Mouse (Mus musculus) frontal cortex, postnatal 25 days (tissue): Measurements from ENCODE around the gene Rbms1.
"Not testable (repeated sequence)": the region's sequence is repeated elsewhere in the genome, so short reads cannot be mapped to it uniquely, and the experiment has no call there.

ENCODE experiments used
- DNase-seq, 2 experiments: peaks; one replicate each; pipeline ENCODE4 v3.0.0; 2022; ENCODE audit warnings: low spot score in 2 of 2

The Rbms1 gene

DNA sequence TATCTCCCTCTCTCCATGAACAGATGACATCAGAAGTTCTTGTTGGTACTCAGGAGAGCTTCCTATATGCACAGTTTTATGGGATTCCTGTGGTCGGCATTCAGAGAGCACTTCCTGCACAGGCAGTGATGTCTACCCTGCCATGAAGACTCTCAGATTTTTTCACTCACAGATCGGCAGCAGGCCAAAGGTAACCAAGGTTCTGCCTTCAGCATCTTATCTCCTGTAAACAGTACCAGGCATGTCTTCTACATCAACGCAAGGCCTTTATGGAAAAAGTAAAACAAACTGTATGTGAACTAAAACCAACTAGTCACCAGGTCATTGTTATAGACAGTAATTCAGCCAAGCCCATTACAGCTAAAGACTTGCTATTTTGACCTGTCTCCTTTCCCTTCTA is 115.0 kb downstream of the Rbms1 start:
- no peak for DNase-seq

DNA sequence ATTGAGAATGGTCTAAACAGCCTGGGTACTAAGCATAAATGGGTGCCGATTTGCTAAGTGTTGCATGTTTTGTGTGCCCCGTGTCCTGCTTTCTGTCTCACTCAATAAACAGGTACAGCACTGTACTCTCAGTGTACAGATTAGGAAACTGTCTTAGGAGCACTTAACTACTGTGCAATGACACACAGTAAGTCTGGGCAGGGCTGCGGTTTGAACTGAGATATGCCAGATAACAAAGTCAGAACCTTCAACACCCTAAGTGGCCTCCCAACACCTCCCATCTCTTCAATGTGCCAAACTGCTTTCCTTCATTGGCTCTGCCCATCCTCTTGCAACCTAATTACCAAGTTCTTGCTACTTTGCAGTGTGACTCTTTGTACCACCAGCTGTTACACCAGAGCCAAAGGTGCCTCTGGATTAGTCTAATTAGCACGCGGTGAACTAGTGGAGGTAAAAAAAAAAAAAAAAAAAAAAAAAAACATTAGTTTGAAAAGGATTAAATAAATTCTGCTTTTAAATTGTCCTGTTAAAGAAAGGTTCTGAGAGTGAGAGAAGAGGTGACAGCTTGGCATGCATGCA is 117.6 kb downstream of the Rbms1 start:
- no peak for DNase-seq

DNA sequence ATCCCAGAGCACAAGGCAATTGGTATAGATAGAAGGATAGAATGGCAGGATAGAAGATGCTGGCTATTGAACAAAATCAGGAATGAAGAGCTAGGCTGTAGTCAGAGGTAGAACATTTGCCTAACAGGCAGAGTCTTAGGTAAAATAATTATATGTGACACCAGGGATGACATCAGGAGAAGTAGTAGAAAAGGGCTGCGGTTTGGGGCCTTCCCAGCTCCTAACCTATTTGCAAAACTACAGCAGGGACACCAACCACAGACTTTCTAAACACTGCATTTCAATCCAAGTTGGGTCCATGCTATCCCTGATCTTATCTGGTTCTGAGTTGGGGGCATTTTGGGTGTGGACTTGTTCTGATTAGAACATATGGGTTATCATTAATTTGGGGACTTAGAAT is 118.7 kb downstream of the Rbms1 start:
- no peak for DNase-seq

DNA sequence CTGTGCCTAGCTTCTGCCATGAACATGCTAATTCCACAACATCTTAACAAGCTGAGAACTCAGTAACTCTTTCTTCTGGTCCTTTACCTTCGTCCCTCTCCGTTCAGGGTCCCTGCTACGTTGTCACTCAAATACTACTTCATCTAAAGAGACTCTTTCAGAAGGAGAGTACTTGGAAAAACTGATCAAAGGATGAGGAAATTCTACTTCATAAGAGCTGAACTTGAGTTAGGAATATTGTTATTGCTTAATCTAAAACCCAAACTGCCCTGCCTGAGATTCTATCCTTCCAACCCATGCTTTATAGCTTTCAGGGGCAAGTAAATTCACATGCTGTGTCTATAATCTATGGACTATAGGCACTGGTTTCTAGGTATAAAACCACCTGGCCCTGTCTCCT is 119.4 kb downstream of the Rbms1 start:
- DNase-seq = no peak

DNA sequence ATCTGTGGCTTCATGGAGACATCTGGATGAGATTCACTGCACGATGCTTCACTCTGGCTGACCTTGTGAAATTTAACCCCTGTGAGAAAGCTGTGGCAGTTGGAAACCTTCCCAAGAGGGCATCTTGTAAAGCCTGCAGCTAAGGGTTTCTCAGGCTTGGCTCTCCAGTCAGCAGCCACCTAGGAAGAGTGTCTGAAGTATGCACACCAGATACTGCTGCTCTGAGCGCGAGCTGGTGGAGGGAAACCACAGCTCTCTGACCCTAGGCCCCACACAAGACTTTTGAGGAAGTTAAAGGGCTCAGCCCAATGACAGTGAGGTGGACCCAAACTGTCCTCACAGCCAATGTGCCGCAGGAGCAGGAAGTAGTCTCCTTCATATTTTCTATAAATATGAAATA is 120.0 kb downstream of the Rbms1 start:
- DNase-seq = no peak

DNA sequence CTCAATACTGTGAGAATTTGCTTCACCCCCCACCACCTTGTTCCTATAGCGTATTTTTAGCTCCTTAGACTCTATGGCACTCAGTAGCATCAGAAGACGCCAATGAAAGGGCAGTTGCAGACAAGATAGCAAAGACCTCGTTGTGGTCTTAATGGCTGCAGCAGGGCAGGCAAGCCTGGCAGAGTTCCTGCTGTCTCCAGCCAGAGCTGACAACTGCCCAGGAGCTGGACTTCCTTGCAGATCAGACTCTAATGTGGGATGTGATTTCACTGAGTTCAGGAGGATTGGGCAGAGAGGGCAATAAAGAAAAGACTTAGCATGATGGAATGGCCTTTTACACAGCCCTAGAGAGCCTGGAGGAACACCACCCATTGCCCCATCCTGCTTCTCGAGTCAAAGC is 122.1 kb downstream of the Rbms1 start:
- DNase-seq = no peak

DNA sequence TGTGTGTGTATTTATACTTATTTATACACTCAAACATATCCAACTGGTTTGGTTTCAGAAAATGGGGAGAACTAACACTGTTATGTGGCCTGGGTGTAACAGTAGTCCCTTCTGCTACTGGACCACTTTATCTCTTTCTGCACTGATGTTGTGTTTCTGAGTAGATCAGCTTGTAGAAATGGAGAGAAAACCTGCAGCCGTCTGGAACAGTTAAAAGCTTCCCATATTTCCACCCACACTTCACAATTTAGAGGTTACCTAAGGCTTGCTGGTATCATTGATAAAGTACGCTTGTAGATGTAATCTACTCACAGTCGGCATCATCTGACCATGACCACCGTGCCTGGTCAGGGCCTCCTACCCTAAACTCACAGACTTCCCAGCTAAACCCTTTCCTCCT is 123.5 kb downstream of the Rbms1 start:
- no peak for DNase-seq

DNA sequence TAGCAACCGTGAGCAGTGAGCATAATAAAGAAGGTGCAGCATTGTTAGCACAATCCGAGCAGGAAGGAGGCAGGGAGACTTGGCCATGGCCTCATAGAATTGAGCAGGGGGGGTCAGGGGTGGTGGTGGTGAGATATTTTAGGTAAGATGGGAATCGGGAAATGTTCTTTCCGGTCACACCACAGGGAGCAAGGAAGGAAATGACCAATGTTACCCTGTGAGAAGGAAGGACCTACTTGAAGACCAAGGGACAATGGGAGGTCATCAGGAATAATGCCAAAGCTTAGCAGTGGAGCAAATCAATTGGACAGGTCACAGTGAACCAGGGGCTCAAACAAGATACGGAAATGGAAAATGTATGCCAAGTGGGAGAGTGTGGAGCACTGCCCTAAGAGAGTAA is 124.1 kb downstream of the Rbms1 start:
- no peak for DNase-seq

DNA sequence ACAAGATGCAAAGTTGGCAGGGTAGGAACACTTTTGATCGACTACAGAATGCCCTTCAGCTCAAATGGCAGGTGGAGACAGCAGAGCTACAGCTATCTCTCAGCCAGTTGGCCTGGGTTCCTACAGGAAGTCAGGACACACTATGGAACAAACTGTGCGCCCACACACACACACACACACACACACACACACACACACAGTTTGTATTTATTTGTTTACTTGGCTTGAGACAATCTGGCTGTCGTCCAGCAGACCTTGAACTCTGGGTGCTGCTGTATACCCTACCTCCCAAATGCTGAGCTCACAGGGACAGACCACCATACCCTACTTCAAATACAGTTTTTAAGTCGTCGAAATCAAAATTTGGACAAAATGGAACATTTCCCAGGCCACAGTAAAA is 125.4 kb downstream of the Rbms1 start:
- DNase-seq = no peak

DNA sequence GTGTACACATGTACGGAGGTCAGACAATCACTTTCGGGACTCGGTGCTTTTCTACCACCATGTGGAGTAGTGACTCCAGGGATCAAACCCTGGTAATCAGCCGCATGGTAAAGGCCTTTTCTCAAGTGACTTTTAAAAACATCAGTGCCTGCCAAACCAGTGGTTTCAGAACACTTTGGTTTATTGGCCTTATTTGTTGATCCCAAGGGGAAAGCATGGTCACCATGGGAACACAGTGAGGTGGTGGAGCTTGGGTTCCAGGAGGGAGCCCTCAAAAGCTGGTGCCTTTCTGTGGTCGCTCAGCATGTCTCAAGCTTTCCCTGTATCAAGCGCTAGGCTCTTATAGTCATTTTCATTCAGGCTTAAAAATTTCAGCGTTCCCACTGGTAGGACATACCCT is 126.8 kb downstream of the Rbms1 start:
- DNase-seq = no peak

DNA sequence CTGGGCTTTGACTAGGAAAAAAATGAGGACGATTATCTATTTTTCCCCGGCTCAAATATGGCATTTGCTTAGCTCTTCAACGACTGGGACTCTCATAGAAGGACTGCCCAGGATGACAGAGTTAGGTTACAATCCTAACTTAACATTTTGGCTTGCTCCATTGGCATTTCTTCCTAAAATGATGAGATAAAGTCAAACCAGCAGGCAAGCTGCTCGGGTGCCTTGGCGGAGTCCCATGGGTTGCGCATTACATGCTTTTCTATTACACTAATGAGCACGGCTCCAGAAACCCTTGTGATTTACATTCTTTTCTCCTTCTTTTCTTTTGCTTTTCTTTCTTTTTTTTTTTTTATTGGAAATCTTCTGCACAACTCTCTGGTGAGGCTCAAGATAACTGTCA is 128.7 kb downstream of the Rbms1 start:
- no peak for DNase-seq

DNA sequence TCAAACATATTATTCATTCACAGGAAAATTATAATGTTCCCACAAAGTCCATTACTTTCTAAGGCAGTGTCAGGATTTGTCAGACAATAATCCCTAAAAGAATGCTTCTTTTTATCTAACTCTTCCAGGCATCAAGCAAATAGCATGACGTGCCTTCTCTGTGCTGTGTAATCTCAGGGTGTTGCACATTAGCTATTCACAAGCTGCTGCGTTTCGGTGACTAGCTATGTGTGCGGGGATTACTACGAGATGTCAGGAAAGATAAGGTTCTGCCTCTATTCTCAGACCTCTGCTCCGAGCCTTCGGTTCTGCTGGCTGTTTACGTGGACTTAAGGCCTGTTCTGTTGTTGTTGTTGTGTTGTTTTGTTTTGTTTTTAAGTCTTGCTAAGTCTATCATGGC is 130.7 kb downstream of the Rbms1 start:
- no peak for DNase-seq

DNA sequence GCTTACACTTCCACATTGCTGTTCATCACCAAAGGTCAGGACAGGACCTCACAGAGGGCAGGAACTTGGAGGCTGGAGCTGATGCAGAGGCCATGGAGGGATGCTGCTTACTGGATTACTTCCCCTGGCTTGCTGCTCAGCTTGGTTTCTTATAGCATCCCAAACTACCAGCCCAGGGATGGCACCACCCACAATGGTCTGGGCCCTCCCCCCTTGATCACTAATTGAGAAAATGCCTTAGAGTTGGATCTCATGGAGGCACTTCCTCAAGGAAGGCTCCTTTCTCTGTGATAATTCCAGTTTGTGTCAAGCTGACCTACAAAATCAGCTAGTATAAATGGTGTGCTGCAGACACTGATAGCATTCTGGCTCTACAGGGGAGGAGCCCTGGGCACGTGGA is 132.5 kb downstream of the Rbms1 start:
- DNase-seq = not testable (repeated sequence)

DNA sequence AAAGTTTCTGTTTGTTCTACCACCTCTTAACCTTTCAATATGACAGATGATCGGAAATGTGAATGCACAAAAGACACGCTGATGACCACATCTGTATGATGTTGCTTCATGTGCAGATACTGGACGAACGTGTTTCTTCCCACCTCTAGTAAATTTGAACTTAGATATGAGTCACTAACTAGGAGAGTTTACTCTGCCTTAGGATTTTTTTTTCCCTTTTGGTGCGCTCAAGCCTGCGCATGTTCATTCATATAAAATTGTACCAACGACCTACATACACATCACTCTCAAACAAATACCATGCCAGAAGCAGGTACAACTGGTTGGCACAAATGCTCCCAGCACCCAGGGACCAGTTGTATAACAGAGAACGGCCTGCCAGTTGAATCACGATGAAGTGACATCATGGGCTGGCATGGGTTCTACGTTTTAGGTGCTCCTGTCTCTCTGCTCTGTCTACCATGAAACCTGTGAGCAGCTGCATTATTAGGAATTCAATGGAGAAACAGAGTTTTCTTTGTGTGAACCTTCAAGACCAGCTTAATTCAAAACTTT is 134.0 kb downstream of the Rbms1 start:
- no peak for DNase-seq

DNA sequence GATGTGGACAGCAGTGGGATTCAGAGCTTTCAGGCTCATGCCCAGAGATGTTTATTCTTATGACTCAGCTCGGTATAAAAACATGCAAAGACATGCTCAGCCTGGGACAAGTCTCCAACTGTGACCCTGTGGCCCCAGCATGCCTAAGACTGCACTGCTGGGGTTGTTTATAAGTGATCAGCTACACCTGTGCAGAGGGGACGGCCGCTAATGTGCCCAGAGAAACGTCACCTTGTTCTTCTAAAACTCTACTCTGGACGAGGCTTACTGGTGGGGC is 135.9 kb downstream of the Rbms1 start:
- no peak for DNase-seq

DNA sequence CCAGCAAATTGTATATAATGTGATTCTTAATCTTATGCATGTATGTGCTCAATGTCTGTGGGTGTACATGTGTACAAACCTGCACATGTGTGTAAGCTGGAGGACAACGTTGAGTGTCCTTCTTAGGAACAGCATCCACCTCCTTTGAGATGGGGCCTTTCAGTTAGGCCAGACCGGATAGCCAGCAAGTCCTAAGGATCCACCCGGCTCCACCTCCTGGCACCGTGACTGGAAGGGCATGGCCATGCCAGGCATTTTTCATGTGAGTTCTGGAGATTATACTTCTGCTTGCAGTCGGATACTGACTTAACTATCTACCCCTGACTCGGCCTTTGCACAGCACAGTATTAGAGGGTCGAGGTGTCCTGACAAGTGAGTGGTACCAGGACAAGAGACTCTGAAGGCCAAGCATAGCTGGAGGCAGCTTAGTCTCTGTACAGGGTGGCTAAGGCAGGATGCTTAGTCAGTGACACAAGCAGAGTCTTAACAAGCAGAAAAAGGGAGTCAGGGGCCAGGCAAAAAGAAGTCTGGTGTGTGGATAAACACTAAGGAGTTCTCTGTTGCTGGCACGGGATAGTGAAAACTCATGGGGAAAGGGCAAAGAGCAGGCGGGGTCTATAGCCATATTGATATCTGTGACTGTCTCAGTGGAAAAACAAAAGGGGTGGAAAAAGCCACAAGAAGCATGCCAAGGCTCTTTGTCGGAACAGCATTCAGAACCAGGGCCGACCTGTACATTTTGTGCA is 136.4 kb downstream of the Rbms1 start:
- no peak for DNase-seq

DNA sequence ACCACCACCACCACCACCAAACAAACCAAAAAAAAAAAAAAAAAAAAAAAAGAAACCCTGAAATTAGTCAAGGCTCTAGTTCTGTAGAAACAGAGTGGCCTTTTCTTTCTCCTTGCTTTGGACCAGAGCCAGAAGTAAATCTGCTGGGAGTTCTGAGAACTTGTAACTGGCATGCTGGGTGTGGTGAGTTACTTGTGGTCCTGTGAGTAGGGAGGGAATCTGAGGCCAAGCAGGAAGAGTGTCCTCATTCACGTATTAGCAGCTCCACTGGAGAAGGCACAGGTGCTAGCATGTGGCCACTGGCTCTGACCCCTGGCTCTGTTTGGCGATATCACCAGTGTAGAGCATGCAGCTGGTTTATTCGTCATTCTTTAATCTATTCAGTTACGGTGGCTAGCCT is 137.3 kb downstream of the Rbms1 start:
- DNase-seq = no peak

DNA sequence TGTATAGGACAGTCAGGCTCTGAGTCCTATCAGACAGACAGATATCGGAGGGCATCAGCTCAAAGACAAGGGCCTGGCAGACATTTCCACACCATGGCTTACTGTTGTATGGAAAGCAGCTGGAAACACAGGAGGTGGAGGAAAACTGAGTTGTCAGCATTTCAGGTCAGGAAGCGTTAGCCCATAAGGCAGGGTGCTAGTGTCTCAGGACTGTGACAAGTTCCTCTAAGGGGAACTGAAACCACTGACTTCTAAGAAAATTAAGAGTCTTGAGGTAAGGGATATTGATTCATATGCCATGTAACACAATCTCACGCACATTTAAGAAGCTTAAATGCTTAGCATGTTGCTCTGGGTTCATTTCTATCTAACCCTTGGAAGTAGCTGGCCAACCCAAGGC is 141.4 kb downstream of the Rbms1 start:
- no peak for DNase-seq

DNA sequence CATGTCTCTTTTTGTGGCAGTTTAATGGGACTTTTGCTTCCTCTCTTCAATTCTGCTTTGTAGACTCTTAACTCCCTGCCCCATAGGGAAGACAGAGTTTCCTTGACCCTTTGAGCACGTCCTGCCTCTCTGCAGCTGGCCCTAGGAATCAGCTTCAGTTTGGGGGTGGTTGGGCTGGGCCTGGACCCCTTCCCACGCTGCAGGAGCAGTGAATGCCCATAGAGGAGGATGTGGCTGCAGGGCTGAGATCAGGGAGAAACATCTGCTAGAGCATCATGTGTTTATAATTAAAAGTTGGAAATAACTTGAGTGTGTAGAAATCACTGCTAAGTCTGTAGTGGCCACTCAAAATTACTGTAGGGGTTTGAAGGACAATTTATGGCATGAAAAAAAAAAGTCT is 144.4 kb downstream of the Rbms1 start:
- no peak for DNase-seq

DNA sequence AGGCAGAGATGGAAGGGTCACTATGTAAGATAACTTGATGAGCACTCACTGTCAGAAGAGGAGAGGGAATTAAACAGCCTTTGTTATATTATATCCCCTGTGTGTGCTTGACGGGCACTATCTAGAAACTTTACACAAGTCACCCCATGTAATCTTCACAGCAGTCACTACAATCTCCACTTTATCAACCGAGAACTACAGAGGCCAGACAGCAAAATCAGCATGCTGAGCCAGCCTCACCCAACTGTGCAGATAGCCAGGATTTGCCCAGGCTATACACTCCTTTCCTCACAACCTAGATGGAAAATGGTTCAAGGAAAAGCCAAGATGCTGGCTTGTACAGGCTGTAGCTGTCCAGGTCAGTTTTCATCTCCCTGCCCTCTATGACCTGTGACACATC is 146.7 kb downstream of the Rbms1 start:
- no peak for DNase-seq

DNA sequence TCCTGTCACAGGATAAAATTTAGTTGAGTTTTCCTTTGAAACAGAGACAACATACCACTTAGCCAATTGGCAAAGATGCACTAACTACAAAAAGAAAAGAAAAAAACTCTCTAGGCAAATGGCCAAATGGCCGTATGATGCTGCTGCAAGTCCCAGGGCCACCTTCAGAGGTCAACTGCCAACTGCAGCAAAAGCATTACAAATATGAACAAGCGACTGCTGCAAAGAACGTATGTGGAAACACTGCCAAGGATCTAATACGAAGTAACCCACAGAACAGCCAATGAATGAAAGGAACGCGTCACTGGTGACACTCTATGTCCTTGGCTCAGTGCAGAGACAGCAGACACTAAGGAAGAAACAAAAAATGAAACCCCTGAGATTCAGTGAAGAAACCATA is 148.2 kb downstream of the Rbms1 start:
- DNase-seq = no peak

DNA sequence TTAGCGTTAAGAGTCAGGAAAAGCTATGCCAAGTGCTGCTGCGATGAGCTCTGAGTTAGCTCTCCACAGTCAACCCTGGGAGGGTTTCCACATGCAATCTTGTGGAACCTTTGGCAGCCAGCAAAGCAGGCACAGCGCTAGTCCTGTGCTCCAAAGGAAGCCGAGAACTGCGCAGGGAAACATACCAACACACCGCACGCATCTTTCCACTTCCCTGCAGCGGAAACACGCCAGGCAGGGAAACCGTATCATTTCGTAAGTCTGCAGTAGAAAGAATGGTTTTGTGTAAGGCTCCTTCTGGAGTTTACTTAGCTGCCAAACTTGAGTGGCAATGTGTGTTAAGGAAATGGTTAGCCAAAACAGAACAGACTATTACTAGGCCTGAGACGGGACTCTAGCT is 150.0 kb downstream of the Rbms1 start:
- DNase-seq = no peak

DNA sequence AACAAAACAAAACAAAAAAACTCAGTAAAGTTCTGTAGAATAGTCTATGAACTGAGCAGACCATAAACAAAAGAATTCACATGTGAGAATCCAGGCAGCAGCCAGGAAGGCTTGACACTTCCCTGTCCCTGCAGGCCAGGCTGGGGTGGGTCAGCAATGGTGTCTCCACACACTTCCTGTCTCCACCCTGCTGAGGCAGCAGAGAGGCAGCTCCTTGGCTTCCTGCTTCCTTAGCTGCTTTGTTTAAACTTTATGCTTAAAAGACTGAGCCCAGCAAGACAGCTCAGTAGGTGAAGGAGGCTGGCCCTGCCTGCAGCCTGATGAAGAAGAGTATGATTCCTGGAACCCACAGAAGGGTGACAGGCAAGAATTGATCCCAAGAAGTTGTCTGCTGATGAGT is 152.4 kb downstream of the Rbms1 start:
- DNase-seq = no peak

DNA sequence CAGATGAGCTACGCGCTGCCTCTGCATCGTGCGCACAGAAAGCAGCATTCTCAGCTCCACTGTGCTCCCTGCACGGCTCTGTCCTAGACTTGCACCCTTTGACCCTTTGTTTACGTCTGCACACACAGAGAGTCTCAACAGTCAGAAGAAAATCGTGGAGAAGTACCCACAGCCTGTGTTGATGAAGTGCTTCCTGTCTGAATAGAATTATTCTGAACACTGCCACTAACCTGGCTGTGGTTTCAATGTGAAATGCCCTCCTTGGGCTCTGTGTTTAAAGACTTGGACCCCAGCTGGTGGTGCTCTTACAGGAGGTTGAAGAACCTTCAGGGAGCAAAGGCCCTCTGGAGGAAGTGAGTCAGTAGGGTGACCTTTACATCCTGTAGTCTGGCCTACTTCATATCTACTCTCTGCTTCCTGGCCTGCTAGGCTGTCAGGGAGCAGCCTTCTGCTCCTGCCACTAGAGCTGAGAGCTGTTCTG is 153.5 kb downstream of the Rbms1 start:
- no peak for DNase-seq
